Mouse (Mus musculus): ENCODE results near the gene Cenps. TPM values are rescaled to one million over a fixed set of nuclear protein-coding genes. Genes with fewer than 3 reads are reported as not detected.
"Not testable (repeated sequence)": the region's sequence is repeated elsewhere in the genome, so short reads cannot be mapped to it uniquely, and the experiment has no call there.

The Cenps gene
- total RNA-seq, 2 experiments from 2014 or later = 20.0 to 24.3 TPM

- intact Hi-C loops (cut with DNase I) = no loop called here
- DNase-seq (ENCODE audit: low spot score in 2 of 2) = no peak
Observed at GRCm38 (mm10) chr4:149126663-149127062, 10.8 kb downstream of the Cenps start, which contains the start of gene Cort. Gene Cort, minus strand, starts transcription at chr4:149126763.

GRCm38 (mm10) chr4:149126115-149126509 is 11.3 kb downstream of the Cenps start:
- DNase-seq (ENCODE audit: low spot score in 2 of 2) = no peak
- intact Hi-C loops (cut with DNase I) = no loop called here

DNA sequence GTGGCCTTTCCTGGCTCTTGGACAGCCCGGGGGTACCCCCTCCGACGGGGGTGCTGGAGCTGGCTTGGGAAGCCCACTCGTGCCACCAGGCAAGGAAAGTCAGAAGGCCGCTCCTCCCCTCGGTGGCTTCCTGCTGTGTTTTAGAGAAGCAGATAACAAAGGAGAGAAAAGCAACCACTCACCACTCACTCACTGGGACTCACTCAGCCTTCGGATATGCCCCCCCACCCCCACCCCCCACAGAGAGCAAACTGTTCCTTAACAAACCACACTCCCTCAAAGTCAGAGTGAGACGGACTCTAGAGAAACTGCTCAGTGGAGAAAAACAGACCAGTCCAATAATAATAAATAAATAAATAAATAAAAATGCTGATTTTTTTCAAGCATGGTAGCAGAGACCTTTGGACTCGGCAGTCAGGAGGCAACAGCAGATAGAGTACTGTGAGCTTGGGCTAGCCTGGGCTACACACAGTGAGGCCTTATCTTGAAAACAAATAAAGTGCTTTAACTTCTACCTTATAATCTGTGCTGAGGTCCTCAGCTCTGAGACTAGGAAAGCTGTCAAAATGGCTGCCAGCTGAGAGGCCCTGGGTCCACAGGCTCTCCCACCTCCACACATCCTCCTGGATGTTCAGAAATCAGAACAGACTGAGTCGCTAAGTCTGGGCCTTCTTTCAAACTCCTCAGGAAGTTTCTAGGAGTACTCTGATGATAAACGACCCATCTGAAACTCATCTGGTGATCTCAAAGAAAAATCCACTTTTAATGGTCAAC is 11.9 kb downstream of the Cenps start:
- intact Hi-C loops (cut with DNase I) = no loop called here
- DNase-seq (ENCODE audit: low spot score in 2 of 2) = no peak

- no peak for DNase-seq (ENCODE audit: low spot score in 2 of 2)
- intact Hi-C loops (cut with DNase I) = no loop called here
Observed at GRCm38 (mm10) chr4:149123432-149123831, 14.0 kb downstream of the Cenps start.

- intact Hi-C loops (cut with DNase I); DNase-seq (ENCODE audit: low spot score in 2 of 2): not testable (repeated sequence)
Observed at GRCm38 (mm10) chr4:149119978-149120562, 17.4 kb downstream of the Cenps start.

GRCm38 (mm10) chr4:149103875-149104561 is 33.4 kb downstream of the Cenps start, which contains the start of gene Dffa:
Gene Dffa, plus strand, starts transcription at chr4:149104146.
- peak; percentile 87 to 91 for DNase-seq (ENCODE audit: low spot score in 2 of 2)
- intact Hi-C loops (cut with DNase I) = no loop called here

DNA sequence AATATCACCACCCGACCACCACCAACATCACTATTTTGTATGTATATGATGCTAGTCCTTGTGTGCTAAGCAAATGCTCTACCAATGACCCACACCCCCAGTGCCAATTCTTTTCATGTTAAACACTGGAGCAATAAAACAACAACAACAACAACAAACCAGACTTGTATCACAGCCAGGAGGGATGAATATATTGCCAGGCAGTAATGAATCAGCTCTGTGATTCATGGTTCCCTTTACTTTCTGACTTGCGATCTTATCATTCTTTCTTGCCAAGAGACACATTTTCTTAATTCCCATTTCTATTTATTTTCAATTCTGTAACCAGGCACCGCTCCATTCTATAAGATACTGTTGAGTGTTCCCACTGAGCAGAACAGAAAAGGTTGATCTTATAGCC is 36.0 kb downstream of the Cenps start:
- intact Hi-C loops (cut with DNase I) = no loop called here
- no peak for DNase-seq (ENCODE audit: low spot score in 2 of 2)

GRCm38 (mm10) chr4:149100449-149100848 is 37.0 kb downstream of the Cenps start:
- DNase-seq (ENCODE audit: low spot score in 2 of 2); intact Hi-C loops (cut with DNase I): not testable (repeated sequence)

DNA sequence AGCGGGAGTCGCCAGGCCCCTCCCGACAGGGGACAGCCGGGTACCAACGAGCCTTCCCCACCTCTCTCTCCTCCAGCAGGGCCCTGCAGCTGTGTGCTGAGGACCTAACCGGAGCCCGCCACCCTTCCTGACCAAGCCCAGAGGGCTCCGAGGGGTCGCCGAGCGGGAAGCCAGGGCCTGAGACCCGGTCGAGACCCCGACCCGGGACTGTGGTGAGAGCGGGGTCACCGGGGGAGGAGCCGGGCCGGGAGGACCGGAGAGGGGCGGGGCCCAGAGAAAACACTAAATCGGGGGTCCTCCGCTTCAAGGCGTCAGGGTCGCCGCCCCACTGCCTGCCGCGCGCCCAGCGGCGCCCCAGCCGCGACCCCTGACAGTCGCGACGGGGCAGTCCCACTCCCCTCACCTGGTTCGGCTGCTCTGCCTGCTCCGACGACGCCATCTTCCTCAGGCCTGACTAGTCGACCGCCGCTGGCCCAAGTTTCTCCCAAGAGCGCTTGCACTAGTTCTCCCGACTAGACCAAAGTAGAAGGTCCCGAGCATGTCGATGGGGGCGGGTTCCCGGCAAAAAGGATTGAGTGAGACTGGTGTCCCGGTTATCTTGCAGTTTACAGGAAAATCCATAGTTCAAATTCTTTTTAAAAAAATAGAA is 37.9 kb downstream of the Cenps start, which contains the start of gene Pex14:
Gene Pex14 (minus strand): TSS at position 508 of the 649 bp plus-strand sequence.
- DNase-seq (ENCODE audit: low spot score in 2 of 2) = peak; percentile 88 to 91
- intact Hi-C loops (cut with DNase I) = no loop called here

GRCm38 (mm10) chr4:149098571-149098970 is 38.9 kb downstream of the Cenps start:
- no peak for DNase-seq (ENCODE audit: low spot score in 2 of 2)
- intact Hi-C loops (cut with DNase I) = no loop called here

DNA sequence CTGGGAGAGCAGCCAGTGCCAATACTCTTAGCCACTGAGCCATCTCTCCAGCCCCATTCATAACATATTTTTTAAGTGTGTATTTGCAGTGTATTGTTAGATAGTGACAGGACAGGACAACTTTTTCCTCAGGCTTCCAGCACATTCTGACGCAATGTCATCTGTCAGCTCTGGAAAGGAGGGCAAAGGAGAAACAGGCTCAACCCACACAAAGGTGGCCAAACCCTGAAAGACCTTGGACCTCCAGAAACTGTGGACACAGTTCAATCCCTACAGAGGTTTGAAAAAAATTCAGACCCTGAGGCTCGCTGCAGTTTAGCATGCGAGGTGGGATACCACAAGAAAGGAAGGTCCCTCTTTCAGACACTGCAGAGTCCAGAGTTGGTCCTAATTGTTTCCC is 39.5 kb downstream of the Cenps start:
- intact Hi-C loops (cut with DNase I) = no loop called here
- no peak for DNase-seq (ENCODE audit: low spot score in 2 of 2)

GRCm38 (mm10) chr4:149091364-149091763 is 46.1 kb downstream of the Cenps start:
- DNase-seq (ENCODE audit: low spot score in 2 of 2) = no peak
- intact Hi-C loops (cut with DNase I) = no loop called here

DNA sequence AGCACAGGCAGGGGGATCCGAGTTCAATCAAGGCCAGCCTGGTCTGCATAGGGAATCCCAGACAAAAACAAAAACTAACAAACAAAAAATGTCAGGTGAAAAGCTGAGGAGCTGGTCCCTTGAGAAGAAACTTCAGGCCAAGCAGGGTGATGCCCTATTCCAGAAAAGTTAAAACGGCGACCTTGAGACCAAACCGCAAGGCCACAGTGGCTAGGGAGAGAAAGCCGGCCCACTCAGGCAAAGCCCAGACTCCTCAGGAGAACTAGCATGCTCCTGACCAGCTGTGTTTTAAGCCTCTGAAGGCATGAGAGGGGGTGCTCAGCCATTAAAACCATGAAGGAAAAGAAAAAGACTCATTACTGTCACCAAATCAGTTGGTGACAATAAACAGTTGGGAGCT is 52.0 kb downstream of the Cenps start:
- intact Hi-C loops (cut with DNase I) = no loop called here
- DNase-seq (ENCODE audit: low spot score in 2 of 2) = no peak

GRCm38 (mm10) chr4:149081528-149081927 is 55.9 kb downstream of the Cenps start:
- no peak for DNase-seq (ENCODE audit: low spot score in 2 of 2)
- intact Hi-C loops (cut with DNase I) = no loop called here

- intact Hi-C loops (cut with DNase I) = no loop called here
Observed at GRCm38 (mm10) chr4:149080111-149080510, 57.3 kb downstream of the Cenps start.

GRCm38 (mm10) chr4:149079629-149080028 is 57.8 kb downstream of the Cenps start:
- no peak for DNase-seq (ENCODE audit: low spot score in 2 of 2)
- intact Hi-C loops (cut with DNase I) = loop anchor here (10.0 kb wide), 1 partner anchor 395 kb away; no protein-coding TSS in a partner anchor

More at GRCm38 (mm10) chr4:149080111-149080510, 57.3 kb downstream of the Cenps start:
- DNase-seq (ENCODE audit: low spot score in 2 of 2) = no peak

GRCm38 (mm10) chr4:149078261-149078660 is 59.2 kb downstream of the Cenps start:
- DNase-seq (ENCODE audit: low spot score in 2 of 2) = no peak
- intact Hi-C loops (cut with DNase I) = loop anchor here (10.0 kb wide), 1 partner anchor 393 kb away; no protein-coding TSS in a partner anchor

All from left cerebral cortex, postnatal 36 days (tissue).